Mouse (Mus musculus) limb, embryonic 15.5 days (tissue): ENCODE measurements at regions not wholly inside any gene's neighbourhood (a gene's known extent, or its start where the extent isn't known, plus 50 kb on each side); places are given as distances from the start of the nearest gene placed in this dataset.
"Not testable (repeated sequence)": the region's sequence is repeated elsewhere in the genome, so short reads cannot be mapped to it uniquely, and the experiment has no call there.

ENCODE experiments used
- ATAC-seq: fragments of 200-750 bp; cut with Nextera tagmentation; 2 replicates; pipeline ENCODE4 v1.8.0; 2017; ENCODE audit warnings: low read depth, moderate TSS enrichment; ENCODE audit not compliant: insufficient number of reproducible peaks, low FRiP score, low TSS enrichment
- H3K27ac ChIP-seq: fragments of 300-500 bp; sonication (generic); 2 replicates; pipeline ENCODE4 v1.5.1; 2015; ENCODE audit warnings: moderate library complexity, mild to moderate bottlenecking, inconsistent platforms
- H3K27me3 ChIP-seq: fragments of 300-500 bp; sonication (generic); 2 replicates; pipeline ENCODE4 v1.6.1; 2015; ENCODE audit warnings: inconsistent platforms
- H3K36me3 ChIP-seq: fragments of 300-500 bp; sonication (generic); 2 replicates; pipeline ENCODE4 v1.6.1; 2015; ENCODE audit warnings: inconsistent platforms
- H3K4me1 ChIP-seq: fragments of 300-500 bp; sonication (generic); 2 replicates; pipeline ENCODE4 v1.6.1; 2015; ENCODE audit warnings: inconsistent platforms
- H3K4me2 ChIP-seq: fragments of 300-500 bp; sonication (generic); 2 replicates; pipeline ENCODE4 v1.6.1; 2015; ENCODE audit warnings: mild to moderate bottlenecking, inconsistent platforms
- H3K4me3 ChIP-seq: fragments of 300-500 bp; sonication (generic); 2 replicates; pipeline ENCODE4 v1.5.1; 2015; ENCODE audit warnings: mild to moderate bottlenecking, inconsistent platforms
- H3K9ac ChIP-seq: fragments of 300-500 bp; sonication (generic); 2 replicates; pipeline ENCODE4 v1.6.1; 2015; ENCODE audit warnings: inconsistent platforms
- H3K9me3 ChIP-seq: fragments of 300-500 bp; sonication (generic); 2 replicates; pipeline ENCODE4 v1.6.1; 2016; ENCODE audit warnings: inconsistent platforms
- WGBS: fragments of 180-500 bp; shearing (Covaris S2); methylation state at CpG from one replicate; pipeline ENCODE4 v1.1.7; 2015; 5-methylcytosine and 5-hydroxymethylcytosine counted together

DNA sequence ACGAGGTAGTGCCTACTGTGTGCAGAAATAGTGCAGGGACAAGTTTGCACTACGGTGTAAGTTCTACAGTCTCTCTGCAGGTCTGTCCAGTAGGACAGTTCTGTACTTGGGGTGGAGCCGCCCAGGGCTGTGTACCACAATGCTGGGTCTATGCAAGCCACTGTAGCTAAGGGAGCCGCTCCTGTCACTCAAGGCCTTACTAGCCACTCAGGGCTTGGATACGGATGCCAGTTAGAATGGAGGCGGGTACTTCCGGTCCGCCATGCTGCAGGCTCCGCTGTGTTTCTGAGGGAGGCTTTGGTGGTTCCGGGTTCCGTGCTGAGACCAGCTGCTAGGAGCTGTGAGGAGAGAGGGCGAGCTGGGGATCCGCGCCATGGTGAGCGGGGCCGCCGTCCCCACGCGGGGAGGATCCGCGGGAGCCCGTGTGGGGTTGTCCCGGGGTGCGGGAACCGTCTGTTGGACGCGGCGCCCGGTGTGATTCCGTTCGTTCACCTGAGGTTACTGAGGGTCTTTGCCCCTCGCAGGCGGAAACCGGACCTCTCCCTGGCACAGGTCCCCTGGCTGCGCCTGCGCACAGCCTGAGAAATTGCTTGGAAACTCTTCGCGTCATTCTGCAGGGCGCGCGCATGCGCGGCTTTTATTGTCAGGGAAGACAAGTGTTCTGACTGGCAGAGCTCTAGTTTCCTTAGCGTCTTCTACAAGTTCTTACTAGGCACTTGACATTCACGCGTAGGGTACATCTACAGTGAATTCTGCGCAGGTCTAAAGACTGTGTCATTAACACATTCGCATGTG, 51.0 kb upstream of the Zfp873 start:
- not testable (repeated sequence) for H3K27me3 ChIP-seq
- peak; percentile 98 for ATAC-seq

More for the DNA sequence above, 51.0 kb upstream of the Zfp873 start:
- H3K4me3 ChIP-seq: peak overlapping the region; percentile 37
- not testable (repeated sequence) for H3K27ac ChIP-seq, H3K4me1 ChIP-seq, H3K9me3 ChIP-seq, H3K9ac ChIP-seq
- H3K4me2 ChIP-seq: peak overlapping the region; percentile 33
- peaks cover 15% of the 10 kb centered on the region; the same call in 1 of the 2 replicates for H3K36me3 ChIP-seq
- 1% methylated on average over 14 of the region's 48 CpGs for WGBS
